Mouse (Mus musculus) intestine, embryonic 16.5 days (tissue): ENCODE data around the gene Nagpa. TPM values are rescaled to one million over a fixed set of nuclear protein-coding genes. Genes with fewer than 3 reads are reported as not detected.

Experiments
- ATAC-seq: fragments of 200-750 bp; cut with Nextera tagmentation; 2 replicates; pipeline ENCODE4 v1.8.0; 2017; ENCODE audit warnings: moderate TSS enrichment, moderate library complexity
- H3K27ac ChIP-seq: fragments of 300-500 bp; sonication (generic); 2 replicates; pipeline ENCODE4 v1.5.1; 2014; ENCODE audit warnings: mild to moderate bottlenecking, low read length
- H3K27me3 ChIP-seq: fragments of 300-500 bp; sonication (generic); replicated peaks from 2 replicates; pipeline ENCODE4 v1.6.1; 2014; ENCODE audit warnings: low read length, control low read depth, mixed read lengths; ENCODE audit not compliant: control insufficient read depth, insufficient read depth
- H3K36me3 ChIP-seq: fragments of 300-500 bp; sonication (generic); 2 replicates; pipeline ENCODE4 v1.6.1; 2014; ENCODE audit warnings: low read length, control low read depth; ENCODE audit not compliant: control insufficient read depth, insufficient read depth
- H3K4me1 ChIP-seq: fragments of 300-500 bp; sonication (generic); 2 replicates; pipeline ENCODE4 v1.6.1; 2014; ENCODE audit warnings: low read length, control low read depth, mixed read lengths; ENCODE audit not compliant: control insufficient read depth, insufficient read depth
- H3K4me2 ChIP-seq: fragments of 300-500 bp; sonication (generic); 2 replicates; pipeline ENCODE4 v1.6.1; 2014; ENCODE audit warnings: low read depth, low read length, control low read depth
- H3K4me3 ChIP-seq: fragments of 300-500 bp; sonication (generic); 2 replicates; pipeline ENCODE4 v1.5.1; 2014; ENCODE audit warnings: mild to moderate bottlenecking, low read length
- H3K9ac ChIP-seq: fragments of 300-500 bp; sonication (generic); 2 replicates; pipeline ENCODE4 v1.6.1; 2014; ENCODE audit warnings: low read depth, low read length
- H3K9me3 ChIP-seq: fragments of 300-500 bp; sonication (generic); 2 replicates; pipeline ENCODE4 v1.6.1; 2016; ENCODE audit warnings: low read length, control low read depth; ENCODE audit not compliant: control insufficient read depth
- WGBS: fragments of 180-500 bp; shearing (Covaris S2); extraction: QIAGEN DNeasy Blood & Tissue Kit; methylation state at CpG from one replicate; pipeline ENCODE4 v1.1.7; 2014; 5-methylcytosine and 5-hydroxymethylcytosine counted together
- polyA plus RNA-seq: library from polyadenylated mRNA; unstranded; fragments of >200 nt; fragmentation: Nextera tagmentation; extraction: Ambion mirVana; gene quantifications from 2 replicates; pipeline ENCODE4 v1.2.1, GENCODE M21; 2015

The Nagpa gene
- polyA plus RNA-seq, 1 experiment from 2014 or later: 42.2 TPM

- WGBS: 84% methylated on average over 6 of the region's 6 CpGs
- no peak for ATAC-seq
Observed at GRCm38 (mm10) chr16:5172636-5173035, 31.2 kb downstream of the Nagpa start.

GRCm38 (mm10) chr16:5168829-5169228 is 35.0 kb downstream of the Nagpa start:
- H3K27ac ChIP-seq: no peak overlapping the region
- no peak for ATAC-seq
- no peaks in the 10 kb centered on the region for H3K36me3 ChIP-seq
- H3K4me2 ChIP-seq: no peak overlapping the region
- no peaks in the 10 kb centered on the region for H3K9me3 ChIP-seq
- H3K4me1 ChIP-seq: no peaks in the 10 kb centered on the region
- no peak overlapping the region for H3K4me3 ChIP-seq
- no peak overlapping the region for H3K9ac ChIP-seq
- H3K27me3 ChIP-seq: no peaks in the 10 kb centered on the region
- WGBS: 78% methylated on average over 5 of the region's 5 CpGs

More at GRCm38 (mm10) chr16:5172636-5173035, 31.2 kb downstream of the Nagpa start:
- no peaks in the 10 kb centered on the region for H3K4me1 ChIP-seq
- no peaks in the 10 kb centered on the region for H3K9me3 ChIP-seq
- no peak overlapping the region for H3K4me3 ChIP-seq
- H3K27ac ChIP-seq: no peak overlapping the region
- no peaks in the 10 kb centered on the region for H3K36me3 ChIP-seq
- H3K9ac ChIP-seq: no peak overlapping the region
- H3K4me2 ChIP-seq: no peak overlapping the region
- H3K27me3 ChIP-seq: no peaks in the 10 kb centered on the region

- no peak overlapping the region for H3K9ac ChIP-seq
- H3K27me3 ChIP-seq: no peaks in the 10 kb centered on the region
- no peak for ATAC-seq
- 85% methylated on average over 2 of the region's 2 CpGs for WGBS
- no peak overlapping the region for H3K27ac ChIP-seq
- no peak overlapping the region for H3K4me2 ChIP-seq
- H3K9me3 ChIP-seq: no peaks in the 10 kb centered on the region
- H3K36me3 ChIP-seq: no peaks in the 10 kb centered on the region
- H3K4me1 ChIP-seq: no peaks in the 10 kb centered on the region
- H3K4me3 ChIP-seq: no peak overlapping the region
Observed at GRCm38 (mm10) chr16:5168038-5168437, 35.8 kb downstream of the Nagpa start.

GRCm38 (mm10) chr16:5164327-5164726 is 39.5 kb downstream of the Nagpa start:
- no peaks in the 10 kb centered on the region for H3K4me1 ChIP-seq
- no peak overlapping the region for H3K4me2 ChIP-seq
- no peak overlapping the region for H3K4me3 ChIP-seq
- no peaks in the 10 kb centered on the region for H3K9me3 ChIP-seq
- no peaks in the 10 kb centered on the region for H3K36me3 ChIP-seq
- no peak for ATAC-seq
- WGBS: 83% methylated on average over 6 of the region's 6 CpGs
- H3K27me3 ChIP-seq: no peaks in the 10 kb centered on the region
- no peak overlapping the region for H3K27ac ChIP-seq
- no peak overlapping the region for H3K9ac ChIP-seq

GRCm38 (mm10) chr16:5159248-5159647 is 44.6 kb downstream of the Nagpa start:
- no peaks in the 10 kb centered on the region for H3K27me3 ChIP-seq
- no peak for ATAC-seq
- H3K27ac ChIP-seq: no peak overlapping the region
- no peaks in the 10 kb centered on the region for H3K9me3 ChIP-seq
- no peak overlapping the region for H3K9ac ChIP-seq
- no peaks in the 10 kb centered on the region for H3K4me1 ChIP-seq
- H3K36me3 ChIP-seq: no peaks in the 10 kb centered on the region
- no peak overlapping the region for H3K4me3 ChIP-seq
- H3K4me2 ChIP-seq: no peak overlapping the region
- WGBS: 76% methylated on average over 8 of the region's 8 CpGs

GRCm38 (mm10) chr16:5157113-5157512 is 46.7 kb downstream of the Nagpa start:
- Histone ChIP-seq H3K27ac (no peak overlapping the region), H3K4me1 (no peaks in the 10 kb centered on the region), H3K9ac (no peak overlapping the region), H3K27me3 (no peaks in the 10 kb centered on the region), H3K4me2 (no peak overlapping the region), H3K4me3 (no peak overlapping the region), H3K36me3 (no peaks in the 10 kb centered on the region), H3K9me3 (no peaks in the 10 kb centered on the region)
- WGBS: 71% methylated on average over 3 of the region's 3 CpGs
- no peak for ATAC-seq

GRCm38 (mm10) chr16:5156495-5156894 is 47.3 kb downstream of the Nagpa start:
- H3K36me3 ChIP-seq: no peaks in the 10 kb centered on the region
- H3K27me3 ChIP-seq: no peaks in the 10 kb centered on the region
- no peak overlapping the region for H3K9ac ChIP-seq
- H3K9me3 ChIP-seq: no peaks in the 10 kb centered on the region
- no peak overlapping the region for H3K4me3 ChIP-seq
- no peak overlapping the region for H3K4me2 ChIP-seq
- H3K27ac ChIP-seq: no peak overlapping the region
- no peak for ATAC-seq
- H3K4me1 ChIP-seq: no peaks in the 10 kb centered on the region
- 56% methylated on average over 2 of the region's 2 CpGs for WGBS

- Histone ChIP-seq H3K4me2 (no peak overlapping the region), H3K4me3 (no peak overlapping the region), H3K27ac (no peak overlapping the region), H3K4me1 (no peaks in the 10 kb centered on the region), H3K9ac (no peak overlapping the region), H3K27me3 (no peaks in the 10 kb centered on the region), H3K9me3 (no peaks in the 10 kb centered on the region), H3K36me3 (no peaks in the 10 kb centered on the region)
- ATAC-seq: no peak
- WGBS: 45% methylated on average over 3 of the region's 3 CpGs
Observed at GRCm38 (mm10) chr16:5155014-5155413, 48.8 kb downstream of the Nagpa start.

- Histone ChIP-seq H3K4me2 (no peak overlapping the region), H3K9ac (no peak overlapping the region), H3K27ac (no peak overlapping the region), H3K9me3 (no peaks in the 10 kb centered on the region), H3K36me3 (no peaks in the 10 kb centered on the region), H3K27me3 (0 out of 2 replicates have a peak, but pooled peaks cover 5% of the 10 kb centered on the region), H3K4me3 (no peak overlapping the region), H3K4me1 (no peaks in the 10 kb centered on the region)
- 51% methylated on average over 6 of the region's 6 CpGs for WGBS
- no peak for ATAC-seq
Observed at GRCm38 (mm10) chr16:5153299-5154026, 50.3 kb downstream of the Nagpa start.

- 77% methylated on average over 10 of the region's 10 CpGs for WGBS
- Histone ChIP-seq H3K4me3 (no peak overlapping the region), H3K9me3 (no peaks in the 10 kb centered on the region), H3K4me2 (no peak overlapping the region), H3K9ac (no peak overlapping the region), H3K4me1 (peaks cover 5% of the 10 kb centered on the region; the same call in 1 of the 2 replicates), H3K36me3 (no peaks in the 10 kb centered on the region), H3K27ac (no peak overlapping the region), H3K27me3 (0 out of 2 replicates have a peak, but pooled peaks cover 10% of the 10 kb centered on the region)
- no peak for ATAC-seq
Observed at GRCm38 (mm10) chr16:5150544-5150943, 53.3 kb downstream of the Nagpa start.
